Mouse (Mus musculus): ENCODE measurements around the gene Gpr183. TPM values are rescaled to one million over a fixed set of nuclear protein-coding genes. Genes with fewer than 3 reads are reported as not detected.
A peak's percentile ranks its signal among the peaks of the same experiment; 100 is the strongest.

The Gpr183 gene
- polyA plus RNA-seq, 1 experiment from 2014 or later: 1.5 TPM

GRCm38 (mm10) chr14:121929243-121929951 lies 35.6 kb downstream of the Gpr183 start:
- ATAC-seq (replicated peaks; ENCODE audit: insufficient number of reproducible peaks, low FRiP score, low TSS enrichment): no peak
- Histone ChIP-seq H3K4me2 (no peak overlapping the region), H3K27ac (ENCODE audit: low read depth, low read length) (no peak overlapping the region), H3K9me3 (replicated peaks; ENCODE audit: control insufficient read depth, low read length) (no peaks in the 10 kb centered on the region), H3K4me3 (ENCODE audit: low read depth, low read length) (no peak overlapping the region), H3K27me3 (ENCODE audit: control insufficient read depth, insufficient read depth, low read length) (no peaks in the 10 kb centered on the region), H3K9ac (ENCODE audit: low read depth, low read length) (no peak overlapping the region), H3K4me1 (ENCODE audit: control insufficient read depth, insufficient read depth, low read length) (peaks cover 14% of the 10 kb centered on the region; the same call in 1 of the 2 replicates), H3K36me3 (ENCODE audit: control insufficient read depth, insufficient read depth, low read length) (no peaks in the 10 kb centered on the region)
- 45% methylated on average over 12 of the region's 12 CpGs for WGBS (ENCODE audit: insufficient replicate concordance)

DNA sequence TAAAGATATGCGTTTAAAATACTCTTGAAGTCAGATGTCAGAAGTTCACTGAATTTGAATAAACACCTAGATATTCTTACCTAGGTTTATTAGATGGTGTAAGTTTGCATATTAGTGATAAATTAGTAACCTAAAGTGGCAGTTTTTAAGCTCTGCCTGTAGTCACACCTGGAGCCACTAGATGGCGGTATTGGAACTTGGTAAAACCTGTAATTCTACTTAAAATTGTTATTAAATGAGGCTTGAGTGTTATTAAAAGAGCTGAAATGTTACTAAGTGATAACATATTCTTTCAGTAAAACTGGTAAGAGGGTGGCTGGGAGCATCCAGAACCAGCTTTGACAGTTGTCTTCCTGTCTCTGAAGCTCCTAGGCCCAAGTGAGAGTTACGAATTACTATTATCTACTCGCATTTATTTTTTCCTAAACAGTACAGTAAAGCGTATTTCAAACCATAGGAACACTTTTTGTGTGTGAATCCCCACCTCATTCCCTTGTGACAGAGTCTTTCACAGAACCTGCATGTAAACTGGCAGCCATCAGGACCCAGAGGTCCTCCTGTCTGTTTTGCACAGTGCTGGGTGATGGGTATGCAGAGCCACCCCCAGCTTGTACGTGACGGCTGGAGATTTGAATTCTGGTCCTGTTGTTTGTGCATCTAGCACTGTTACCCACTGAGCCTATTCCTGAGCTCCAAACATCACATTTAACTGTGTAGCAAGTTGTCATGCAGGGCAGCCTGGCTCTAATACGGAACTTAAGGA lies 36.4 kb downstream of the Gpr183 start:
- Histone ChIP-seq H3K36me3 (ENCODE audit: control insufficient read depth, insufficient read depth, low read length) (no peaks in the 10 kb centered on the region), H3K4me1 (ENCODE audit: control insufficient read depth, insufficient read depth, low read length) (peaks cover 14% of the 10 kb centered on the region; the same call in 1 of the 2 replicates), H3K27ac (ENCODE audit: low read depth, low read length) (no peak overlapping the region), H3K9ac (ENCODE audit: low read depth, low read length) (no peak overlapping the region), H3K4me3 (ENCODE audit: low read depth, low read length) (no peak overlapping the region), H3K9me3 (replicated peaks; ENCODE audit: control insufficient read depth, low read length) (no peaks in the 10 kb centered on the region), H3K27me3 (ENCODE audit: control insufficient read depth, insufficient read depth, low read length) (no peaks in the 10 kb centered on the region), H3K4me2 (no peak overlapping the region)
- no peak for ATAC-seq (replicated peaks; ENCODE audit: insufficient number of reproducible peaks, low FRiP score, low TSS enrichment)
- WGBS (ENCODE audit: insufficient replicate concordance): 46% methylated on average over 8 of the region's 8 CpGs

- H3K27ac ChIP-seq (ENCODE audit: low read depth, low read length): no peak overlapping the region
- H3K9ac ChIP-seq (ENCODE audit: low read depth, low read length): no peak overlapping the region
These were observed 37.5 kb downstream of the Gpr183 start for GRCm38 (mm10) chr14:121927451-121927850.

GRCm38 (mm10) chr14:121926901-121927300 lies 38.1 kb downstream of the Gpr183 start:
- WGBS (ENCODE audit: insufficient replicate concordance): 79% methylated on average over 6 of the region's 6 CpGs
- peaks cover 14% of the 10 kb centered on the region; the same call in 1 of the 2 replicates for H3K4me1 ChIP-seq (ENCODE audit: control insufficient read depth, insufficient read depth, low read length)
- no peaks in the 10 kb centered on the region for H3K27me3 ChIP-seq (ENCODE audit: control insufficient read depth, insufficient read depth, low read length)
- no peak overlapping the region for H3K4me2 ChIP-seq
- no peaks in the 10 kb centered on the region for H3K9me3 ChIP-seq (replicated peaks; ENCODE audit: control insufficient read depth, low read length)
- no peaks in the 10 kb centered on the region for H3K36me3 ChIP-seq (ENCODE audit: control insufficient read depth, insufficient read depth, low read length)
- no peak overlapping the region for H3K27ac ChIP-seq (ENCODE audit: low read depth, low read length)
- ATAC-seq (replicated peaks; ENCODE audit: insufficient number of reproducible peaks, low FRiP score, low TSS enrichment): no peak
- no peak overlapping the region for H3K9ac ChIP-seq (ENCODE audit: low read depth, low read length)
- no peak overlapping the region for H3K4me3 ChIP-seq (ENCODE audit: low read depth, low read length)

More at GRCm38 (mm10) chr14:121927451-121927850, 37.5 kb downstream of the Gpr183 start:
- Histone ChIP-seq H3K4me3 (ENCODE audit: low read depth, low read length) (no peak overlapping the region), H3K9me3 (replicated peaks; ENCODE audit: control insufficient read depth, low read length) (no peaks in the 10 kb centered on the region), H3K36me3 (ENCODE audit: control insufficient read depth, insufficient read depth, low read length) (no peaks in the 10 kb centered on the region), H3K27me3 (ENCODE audit: control insufficient read depth, insufficient read depth, low read length) (no peaks in the 10 kb centered on the region), H3K4me1 (ENCODE audit: control insufficient read depth, insufficient read depth, low read length) (peaks cover 14% of the 10 kb centered on the region; the same call in 1 of the 2 replicates), H3K4me2 (no peak overlapping the region)
- no peak for ATAC-seq (replicated peaks; ENCODE audit: insufficient number of reproducible peaks, low FRiP score, low TSS enrichment)
- WGBS (ENCODE audit: insufficient replicate concordance): 90% methylated on average over 8 of the region's 8 CpGs

GRCm38 (mm10) chr14:121924876-121925275 lies 40.1 kb downstream of the Gpr183 start:
- Histone ChIP-seq H3K27me3 (ENCODE audit: control insufficient read depth, insufficient read depth, low read length) (no peaks in the 10 kb centered on the region), H3K27ac (ENCODE audit: low read depth, low read length) (no peak overlapping the region), H3K4me1 (ENCODE audit: control insufficient read depth, insufficient read depth, low read length) (peaks cover 16% of the 10 kb centered on the region), H3K9ac (ENCODE audit: low read depth, low read length) (no peak overlapping the region), H3K9me3 (replicated peaks; ENCODE audit: control insufficient read depth, low read length) (no peaks in the 10 kb centered on the region), H3K4me2 (no peak overlapping the region), H3K36me3 (ENCODE audit: control insufficient read depth, insufficient read depth, low read length) (no peaks in the 10 kb centered on the region), H3K4me3 (ENCODE audit: low read depth, low read length) (no peak overlapping the region)
- no peak for ATAC-seq (replicated peaks; ENCODE audit: insufficient number of reproducible peaks, low FRiP score, low TSS enrichment)
- WGBS (ENCODE audit: insufficient replicate concordance): 70% methylated on average over 6 of the region's 6 CpGs

- Histone ChIP-seq H3K27ac (ENCODE audit: low read depth, low read length) (no peak overlapping the region), H3K4me3 (ENCODE audit: low read depth, low read length) (no peak overlapping the region), H3K4me1 (ENCODE audit: control insufficient read depth, insufficient read depth, low read length) (peaks cover 11% of the 10 kb centered on the region), H3K9me3 (replicated peaks; ENCODE audit: control insufficient read depth, low read length) (no peaks in the 10 kb centered on the region), H3K27me3 (ENCODE audit: control insufficient read depth, insufficient read depth, low read length) (no peaks in the 10 kb centered on the region), H3K36me3 (ENCODE audit: control insufficient read depth, insufficient read depth, low read length) (no peaks in the 10 kb centered on the region), H3K9ac (ENCODE audit: low read depth, low read length) (no peak overlapping the region), H3K4me2 (no peak overlapping the region)
- ATAC-seq (replicated peaks; ENCODE audit: insufficient number of reproducible peaks, low FRiP score, low TSS enrichment): no peak
- WGBS (ENCODE audit: insufficient replicate concordance): 78% methylated on average over 4 of the region's 4 CpGs
These were observed 42.3 kb downstream of the Gpr183 start for GRCm38 (mm10) chr14:121922731-121923130.

DNA sequence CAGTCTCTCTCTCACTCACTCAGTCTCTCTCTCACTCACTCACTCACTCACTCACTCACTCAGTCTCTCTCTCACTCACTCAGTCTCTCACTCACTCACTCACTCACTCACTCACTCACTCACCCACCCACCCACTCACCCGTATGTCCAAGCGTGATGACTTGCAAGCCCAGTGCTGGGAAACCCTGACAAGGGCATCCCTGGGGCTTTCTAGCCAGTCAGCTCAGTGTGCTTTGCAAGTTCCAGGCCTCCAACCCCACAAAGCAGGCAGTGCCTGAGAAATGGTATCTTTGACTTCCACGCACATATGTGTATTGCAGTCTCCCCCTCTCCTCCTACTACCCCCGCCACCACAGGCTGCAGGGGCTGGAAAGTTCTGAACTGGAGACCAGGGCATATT lies 43.0 kb downstream of the Gpr183 start:
- H3K4me3 ChIP-seq (ENCODE audit: low read depth, low read length): no peak overlapping the region
- ATAC-seq (replicated peaks; ENCODE audit: insufficient number of reproducible peaks, low FRiP score, low TSS enrichment): no peak
- H3K27ac ChIP-seq (ENCODE audit: low read depth, low read length): no peak overlapping the region
- 86% methylated on average over 4 of the region's 4 CpGs for WGBS (ENCODE audit: insufficient replicate concordance)
- H3K9ac ChIP-seq (ENCODE audit: low read depth, low read length): no peak overlapping the region
- peaks cover 6% of the 10 kb centered on the region; the same call in 1 of the 2 replicates for H3K36me3 ChIP-seq (ENCODE audit: control insufficient read depth, insufficient read depth, low read length)
- no peaks in the 10 kb centered on the region for H3K27me3 ChIP-seq (ENCODE audit: control insufficient read depth, insufficient read depth, low read length)
- H3K4me1 ChIP-seq (ENCODE audit: control insufficient read depth, insufficient read depth, low read length): peaks cover 11% of the 10 kb centered on the region
- H3K4me2 ChIP-seq: no peak overlapping the region
- no peaks in the 10 kb centered on the region for H3K9me3 ChIP-seq (replicated peaks; ENCODE audit: control insufficient read depth, low read length)

DNA sequence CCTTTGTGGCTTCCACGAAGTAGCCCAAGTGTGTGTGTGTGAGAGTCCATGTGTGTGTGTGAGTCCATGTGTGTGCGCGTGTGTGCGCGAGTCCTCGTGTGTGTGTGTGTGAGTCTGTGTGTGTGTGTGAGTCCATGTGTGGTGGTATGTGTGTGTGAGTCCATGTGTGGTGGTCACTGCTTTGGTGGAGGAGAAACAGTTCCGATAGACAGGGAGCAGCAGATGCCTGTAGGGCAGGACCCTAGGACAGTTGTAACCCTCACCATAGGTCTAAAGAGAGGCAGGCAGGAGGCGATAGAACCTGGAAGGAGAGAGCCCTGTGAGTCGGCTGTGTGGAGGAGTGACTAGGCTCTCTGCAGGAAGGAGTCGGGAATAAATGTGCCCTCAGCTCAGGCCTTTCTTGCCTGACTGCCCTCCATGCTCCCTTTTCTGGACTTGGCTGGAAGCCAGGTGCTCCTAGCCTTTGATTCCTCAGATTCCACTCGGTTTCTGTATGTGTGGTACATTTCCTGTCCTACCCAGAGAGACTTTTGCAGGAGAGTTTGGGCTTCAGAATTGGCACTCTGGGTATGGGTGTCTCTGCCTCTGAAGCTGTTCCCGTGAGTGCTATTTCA lies 44.4 kb downstream of the Gpr183 start:
- peaks cover 7% of the 10 kb centered on the region; the same call in 1 of the 2 replicates for H3K36me3 ChIP-seq (ENCODE audit: control insufficient read depth, insufficient read depth, low read length)
- 78% methylated on average over 12 of the region's 12 CpGs for WGBS (ENCODE audit: insufficient replicate concordance)

More for the DNA sequence above, 44.4 kb downstream of the Gpr183 start:
- H3K9me3 ChIP-seq (replicated peaks; ENCODE audit: control insufficient read depth, low read length): no peaks in the 10 kb centered on the region
- ATAC-seq (replicated peaks; ENCODE audit: insufficient number of reproducible peaks, low FRiP score, low TSS enrichment): peak; percentile 39
- H3K4me3 ChIP-seq (ENCODE audit: low read depth, low read length): no peak overlapping the region
- H3K4me2 ChIP-seq: no peak overlapping the region
- no peak overlapping the region for H3K27ac ChIP-seq (ENCODE audit: low read depth, low read length)
- H3K9ac ChIP-seq (ENCODE audit: low read depth, low read length): no peak overlapping the region
- peaks cover 11% of the 10 kb centered on the region for H3K4me1 ChIP-seq (ENCODE audit: control insufficient read depth, insufficient read depth, low read length)
- no peaks in the 10 kb centered on the region for H3K27me3 ChIP-seq (ENCODE audit: control insufficient read depth, insufficient read depth, low read length)

Data from heart, embryonic 11.5 days (tissue).